Mouse (Mus musculus) naive thymus-derived CD4-positive, alpha-beta T cell, adult 2 months (primary cell): Measurements from ENCODE around the gene Srpk2.
"Not testable (repeated sequence)": the region's sequence is repeated elsewhere in the genome, so short reads cannot be mapped to it uniquely, and the experiment has no call there.

Source experiments
- DNase-seq: peaks from one replicate; pipeline ENCODE4 v3.0.0-alpha.2; 2011; ENCODE audit warnings: low read depth

Gene Srpk2

DNA sequence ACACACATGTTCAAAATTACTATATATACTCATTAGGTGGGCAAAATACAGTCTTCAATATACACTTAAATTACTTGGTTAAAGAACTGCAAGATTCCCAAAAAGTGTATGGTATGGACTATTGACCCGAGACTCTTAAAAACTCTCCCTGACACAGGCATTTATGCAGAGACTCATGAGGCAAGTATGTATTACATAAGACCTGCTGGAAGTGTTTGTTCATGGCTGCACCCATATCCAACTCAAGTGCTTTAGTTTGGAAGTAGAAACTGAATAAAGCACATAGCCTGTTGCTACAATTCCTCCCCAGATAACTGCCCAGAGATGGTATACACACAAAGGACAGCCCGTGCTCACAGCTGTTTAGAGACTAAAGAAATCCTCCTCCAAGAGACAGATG is 123.2 kb downstream of the Srpk2 start:
- no peak for DNase-seq

DNA sequence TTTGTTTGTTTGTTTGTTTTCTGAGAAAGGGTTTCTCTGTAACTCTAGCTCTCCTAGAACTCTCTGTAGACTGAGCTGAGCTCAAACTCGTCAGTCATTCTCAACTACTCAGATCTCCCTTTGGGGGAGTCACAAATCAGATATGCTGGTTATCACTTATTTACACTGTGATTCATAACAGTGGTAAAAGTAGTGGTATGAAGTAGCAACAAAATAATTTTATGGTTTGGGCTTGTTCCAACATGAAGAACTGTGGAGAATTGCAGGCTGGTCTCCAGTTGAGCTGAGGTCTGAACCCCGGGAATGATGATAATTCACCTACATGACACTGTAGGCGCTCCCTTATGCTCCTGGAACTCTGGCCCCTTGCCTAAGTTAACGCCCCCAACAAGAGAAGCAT is 124.2 kb downstream of the Srpk2 start:
- DNase-seq: no peak

DNA sequence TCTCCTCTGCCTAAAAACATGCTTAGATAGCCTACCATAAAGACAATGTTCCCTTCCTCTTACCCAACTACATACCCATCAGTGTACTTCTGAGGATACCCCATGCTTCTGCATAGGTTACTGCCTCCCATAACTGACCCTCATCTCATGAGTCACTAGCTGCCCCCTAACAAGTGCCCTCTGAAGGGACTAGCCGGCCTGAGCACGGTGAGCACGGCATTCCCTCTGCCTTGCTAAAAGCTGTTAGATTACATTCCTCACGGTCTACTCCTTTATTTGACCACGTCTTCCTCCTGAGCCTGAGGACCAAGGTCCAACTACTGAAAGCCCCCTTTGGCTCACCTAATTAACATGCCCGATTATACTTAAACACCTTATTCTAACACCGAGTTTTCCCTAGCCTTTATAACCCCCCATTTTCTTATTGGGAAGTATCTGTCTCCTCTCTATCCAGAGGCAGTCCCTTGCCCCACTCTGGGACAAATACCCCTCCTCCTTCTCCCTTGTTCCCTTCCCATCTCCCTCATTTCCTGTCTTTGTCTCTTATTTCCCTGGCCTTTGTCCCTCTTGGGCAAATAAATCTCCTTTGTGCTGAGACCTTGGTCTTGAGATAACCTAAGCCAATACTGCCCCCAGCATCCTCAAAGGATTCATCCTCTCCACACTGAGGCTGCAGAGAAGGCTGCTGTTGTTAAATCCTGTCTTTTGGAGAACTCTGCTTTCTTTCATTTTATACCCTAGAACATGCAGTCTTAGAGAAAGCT is 128.2 kb downstream of the Srpk2 start:
- DNase-seq: no peak

DNA sequence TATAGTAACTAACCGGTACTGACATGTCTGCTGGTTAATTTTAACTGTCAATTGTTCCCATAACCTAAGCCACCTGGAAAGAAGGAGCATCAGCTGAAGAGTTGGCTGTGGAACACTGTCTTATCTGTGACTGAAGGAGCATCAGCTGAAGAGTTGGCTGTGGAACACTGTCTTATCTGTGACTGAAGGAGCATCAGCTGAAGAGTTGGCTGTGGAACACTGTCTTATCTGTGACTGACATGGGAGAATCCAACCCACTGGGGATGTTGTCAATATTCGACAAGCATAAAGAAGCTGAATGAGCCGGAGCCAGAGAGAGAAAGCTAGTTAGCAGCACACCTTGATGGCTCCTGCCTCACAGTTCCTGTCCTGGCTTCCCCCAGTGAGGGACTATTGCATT is 131.1 kb downstream of the Srpk2 start:
- DNase-seq: not testable (repeated sequence)

DNA sequence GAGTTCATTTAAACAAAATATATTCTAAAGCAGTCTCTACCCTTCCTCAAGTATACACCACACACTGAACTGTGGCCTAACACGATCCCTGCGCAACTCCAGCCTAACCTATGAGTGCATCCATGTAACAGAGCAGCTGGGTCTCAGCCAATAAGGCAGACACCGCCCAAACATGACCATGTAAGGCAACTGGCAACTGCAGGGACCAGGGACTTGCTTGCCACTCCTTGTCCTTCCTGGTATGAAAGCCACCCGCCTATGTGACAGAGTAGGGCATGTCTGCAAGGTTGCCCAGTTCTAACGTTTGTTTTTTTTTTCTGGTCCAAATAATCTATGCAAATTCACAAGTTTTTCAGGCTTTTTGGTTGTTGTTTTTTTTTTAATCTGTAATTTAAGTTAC is 132.7 kb downstream of the Srpk2 start:
- DNase-seq: no peak

DNA sequence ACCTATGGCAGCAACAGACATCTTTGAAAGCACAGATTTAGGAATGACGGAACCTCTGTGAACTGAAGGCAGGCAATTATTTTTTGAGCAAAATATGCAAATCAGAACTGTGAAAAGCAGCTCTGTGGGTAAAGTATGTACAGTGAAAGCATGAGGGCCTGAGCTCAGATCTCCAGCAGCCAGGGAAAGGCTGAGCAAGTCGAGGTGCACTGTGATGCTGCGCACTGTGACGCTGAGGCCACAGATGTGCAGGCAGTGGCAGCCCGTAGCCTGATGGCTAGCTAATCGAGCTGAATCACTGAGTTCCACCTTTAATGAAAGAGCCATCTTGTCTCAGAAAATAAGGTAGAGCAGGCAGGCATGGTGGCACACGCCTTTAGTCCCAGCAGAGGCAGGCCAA is 148.7 kb downstream of the Srpk2 start:
- no peak for DNase-seq

DNA sequence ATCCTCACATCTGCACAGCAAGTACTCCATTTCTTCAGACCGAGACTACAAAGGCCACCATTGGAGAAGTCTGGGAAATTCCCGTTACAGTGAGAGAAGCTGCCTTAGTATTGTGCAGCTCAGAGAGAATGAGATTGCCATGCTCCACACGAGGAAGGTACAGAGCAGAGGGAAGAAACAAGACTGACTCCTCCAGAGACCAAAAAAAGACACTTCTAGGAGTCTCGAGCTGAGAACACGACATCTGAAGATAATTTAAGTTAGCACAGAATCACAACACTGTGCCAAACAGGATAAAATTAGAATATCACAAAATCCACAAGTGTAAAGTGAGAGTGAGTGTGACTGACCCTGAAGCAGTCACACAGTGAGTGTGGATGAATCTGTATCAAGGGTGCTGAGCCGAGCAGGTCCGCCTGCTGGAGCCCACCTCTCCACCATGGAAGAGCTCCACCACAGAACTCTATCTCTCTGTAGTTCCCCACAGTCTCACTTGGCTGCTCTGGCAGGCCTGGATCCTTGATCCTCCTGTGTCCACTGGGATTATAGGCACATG is 152.8 kb downstream of the Srpk2 start:
- no peak for DNase-seq

DNA sequence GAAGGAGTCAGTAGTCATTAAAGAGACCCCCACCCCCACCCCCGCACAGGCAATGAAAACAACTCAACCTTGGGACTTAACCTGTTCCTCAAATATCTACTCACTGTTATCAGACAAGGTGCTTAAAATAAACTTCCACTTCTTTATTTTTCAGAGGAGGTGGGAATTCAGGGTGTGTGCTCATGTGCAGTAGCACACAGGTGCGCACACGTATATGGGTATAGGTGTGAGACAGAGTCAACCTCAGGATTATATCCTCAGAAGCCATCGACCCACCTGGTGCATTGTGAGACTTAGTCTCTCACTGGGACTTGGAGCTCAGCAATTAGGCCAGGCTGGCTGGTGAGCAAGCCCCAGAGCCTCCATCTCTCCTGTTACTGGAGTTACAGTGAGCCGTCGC is 153.3 kb downstream of the Srpk2 start:
- no peak for DNase-seq

DNA sequence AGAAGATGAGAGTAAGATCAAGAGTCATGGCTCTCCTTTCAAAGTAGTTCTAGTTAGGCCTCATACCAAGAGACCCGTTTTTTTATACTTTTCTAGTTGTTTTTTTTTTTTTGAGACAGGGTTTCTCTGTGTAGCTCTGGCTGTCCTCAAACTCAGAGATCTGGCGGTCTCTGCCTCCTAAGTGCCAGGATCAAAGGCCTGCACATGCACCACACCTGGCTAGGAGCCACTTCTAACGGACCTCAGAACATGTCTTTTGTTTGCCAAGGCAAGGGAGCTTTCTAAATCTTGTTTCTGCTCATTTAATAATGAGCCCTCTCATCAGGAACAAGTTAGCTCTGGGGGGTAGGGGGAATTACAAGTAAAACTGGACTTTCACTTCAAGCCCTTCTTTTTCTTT is 159.8 kb downstream of the Srpk2 start:
- peak; percentile 44 for DNase-seq

DNA sequence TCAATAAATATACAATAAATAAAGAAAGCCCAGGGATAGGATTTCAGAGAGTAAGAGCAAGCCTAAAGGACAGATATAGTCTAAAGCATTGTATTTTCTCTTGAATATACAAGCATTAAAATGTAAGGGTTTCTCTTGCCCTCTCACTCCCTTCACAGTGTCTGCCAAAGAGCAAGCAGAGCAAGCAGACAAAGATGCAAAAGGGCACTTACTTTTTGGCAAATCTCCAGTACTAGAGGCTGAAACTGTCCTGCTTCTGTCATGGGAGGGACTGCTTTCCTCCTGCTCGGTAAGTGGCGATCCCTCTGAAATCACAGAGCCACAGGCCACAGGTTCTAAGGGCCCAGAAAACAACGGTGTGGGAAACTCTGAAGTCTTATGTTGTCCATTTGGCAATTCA is 160.5 kb downstream of the Srpk2 start:
- no peak for DNase-seq

DNA sequence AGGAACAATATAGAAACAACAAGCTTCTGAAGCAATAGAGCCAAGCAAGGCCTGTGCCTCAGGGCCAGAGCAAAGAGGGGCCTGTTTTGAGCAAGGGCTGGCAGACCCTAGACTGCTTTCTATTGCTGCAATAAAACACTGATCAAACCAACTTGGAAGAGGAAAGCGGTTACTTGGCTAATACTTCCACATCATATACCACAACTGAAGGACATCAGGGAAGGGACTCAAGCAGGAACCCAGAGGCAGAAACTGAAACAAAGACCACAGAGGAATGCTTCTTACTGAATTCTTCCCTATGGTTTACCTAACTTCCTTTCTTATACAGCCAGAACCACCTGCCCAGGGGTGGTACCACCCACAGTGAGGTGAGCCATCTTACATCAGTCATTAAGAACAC is 162.8 kb downstream of the Srpk2 start:
- no peak for DNase-seq

DNA sequence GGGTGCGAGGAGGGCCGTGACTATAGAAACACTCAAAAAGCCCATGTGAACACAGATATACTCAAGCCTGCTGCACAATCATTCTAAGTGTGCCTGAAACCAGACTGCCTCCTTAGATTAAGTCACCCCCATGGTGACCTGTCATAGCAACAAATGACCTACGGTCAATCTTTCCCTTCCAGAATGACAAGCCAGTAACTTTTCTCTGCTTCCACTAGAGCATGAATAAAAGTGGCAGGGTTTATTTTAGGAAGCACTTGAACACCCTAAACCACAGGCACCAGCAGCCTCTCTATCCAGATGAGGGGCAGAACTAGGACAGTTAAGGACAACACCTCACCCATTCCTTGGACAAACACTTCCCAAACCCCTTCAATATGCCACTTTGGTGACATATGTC is 164.7 kb downstream of the Srpk2 start:
- no peak for DNase-seq

DNA sequence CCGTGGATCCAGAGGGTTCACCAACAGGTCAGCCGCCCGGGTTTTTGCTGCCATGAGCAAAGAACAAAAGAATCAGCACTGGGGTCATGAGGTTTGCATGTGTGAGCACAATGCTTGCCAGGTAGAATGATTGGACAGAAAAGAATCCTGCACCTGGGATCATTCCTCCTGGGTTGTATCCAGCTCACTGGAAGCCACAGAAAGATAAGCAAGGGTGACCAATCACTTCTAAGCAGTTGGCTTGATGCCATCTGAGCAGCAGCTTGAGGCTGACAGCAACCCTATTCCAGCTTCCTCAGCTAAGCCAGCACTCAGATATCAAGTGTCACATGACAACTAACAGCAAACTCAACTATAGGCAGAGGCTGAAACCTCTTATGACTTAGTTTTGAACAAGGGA is 165.7 kb downstream of the Srpk2 start:
- no peak for DNase-seq

DNA sequence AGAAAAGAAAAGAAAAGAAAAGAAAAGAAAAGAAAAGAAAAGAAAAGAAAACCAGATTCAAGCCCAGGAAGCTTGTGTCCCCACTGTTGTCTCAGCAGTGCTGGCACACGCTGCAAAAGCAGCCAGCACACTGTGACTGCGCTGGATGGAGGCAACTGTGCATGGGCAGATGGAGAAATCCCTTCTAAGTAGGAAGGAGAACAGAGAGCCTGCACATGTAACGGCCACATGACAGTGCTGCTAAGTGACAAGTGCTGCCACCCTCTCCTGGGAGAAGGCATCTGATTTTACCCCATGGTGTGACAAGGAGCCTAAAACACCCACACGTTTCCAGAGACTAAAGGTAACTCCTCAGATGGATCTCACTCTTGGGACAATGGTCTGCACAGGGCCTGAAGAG is 166.6 kb downstream of the Srpk2 start:
- DNase-seq: no peak

DNA sequence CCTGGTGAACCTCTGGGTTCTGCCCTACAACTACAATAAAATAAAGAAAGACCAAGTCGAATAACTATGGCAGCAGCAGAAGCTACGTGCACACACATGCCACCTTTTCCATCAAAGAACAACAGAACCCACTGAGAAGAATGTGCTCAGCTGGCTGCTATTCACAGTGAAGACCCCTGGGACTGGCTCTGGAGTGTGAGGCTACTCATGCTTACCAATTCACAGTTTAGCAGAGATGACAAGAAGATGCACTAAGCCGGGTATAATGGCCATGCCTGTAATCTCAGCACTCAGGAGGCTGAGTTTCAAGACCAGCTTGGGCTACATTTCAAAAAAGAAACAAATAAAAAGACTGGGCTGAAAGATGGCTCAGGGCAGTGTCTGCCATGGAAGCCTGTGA is 167.5 kb downstream of the Srpk2 start:
- DNase-seq: no peak

DNA sequence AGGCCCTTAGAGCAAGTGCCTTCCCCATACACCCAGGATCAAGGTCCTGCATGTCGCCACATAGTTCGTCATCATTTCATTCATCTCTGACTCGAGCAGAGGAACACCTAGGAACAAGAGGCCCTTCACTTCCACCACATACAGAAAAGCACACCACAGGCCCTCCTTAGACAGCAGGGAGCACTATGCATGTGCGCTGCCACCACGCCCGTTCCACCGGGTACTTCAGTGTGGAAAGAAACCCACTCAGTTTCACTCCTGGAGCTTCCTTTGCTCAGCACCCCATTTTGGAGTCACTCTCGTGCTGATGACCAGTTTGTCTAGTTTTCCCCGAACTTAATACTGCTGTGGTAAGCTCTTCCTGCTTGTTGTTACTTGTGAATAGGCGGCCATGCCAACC is 169.4 kb downstream of the Srpk2 start:
- no peak for DNase-seq

DNA sequence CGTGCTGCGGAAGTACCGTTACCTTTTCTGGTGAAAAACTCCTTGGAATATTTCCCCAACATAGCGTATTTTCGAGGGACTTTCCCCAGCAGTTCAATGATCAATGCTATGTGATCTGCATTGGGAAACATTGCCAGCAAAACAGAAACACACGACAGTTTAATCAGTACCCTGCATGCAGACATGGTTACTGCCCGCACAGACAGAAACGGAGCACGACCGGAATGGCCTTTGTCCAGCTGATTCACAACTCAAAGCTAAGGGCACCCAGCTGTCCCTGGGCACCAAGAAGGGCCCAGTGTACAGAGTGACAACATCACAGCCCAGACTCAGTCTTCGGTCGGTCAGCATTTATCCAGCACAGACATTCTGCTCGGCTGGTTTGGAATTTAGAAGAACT is 170.9 kb downstream of the Srpk2 start:
- DNase-seq: no peak

DNA sequence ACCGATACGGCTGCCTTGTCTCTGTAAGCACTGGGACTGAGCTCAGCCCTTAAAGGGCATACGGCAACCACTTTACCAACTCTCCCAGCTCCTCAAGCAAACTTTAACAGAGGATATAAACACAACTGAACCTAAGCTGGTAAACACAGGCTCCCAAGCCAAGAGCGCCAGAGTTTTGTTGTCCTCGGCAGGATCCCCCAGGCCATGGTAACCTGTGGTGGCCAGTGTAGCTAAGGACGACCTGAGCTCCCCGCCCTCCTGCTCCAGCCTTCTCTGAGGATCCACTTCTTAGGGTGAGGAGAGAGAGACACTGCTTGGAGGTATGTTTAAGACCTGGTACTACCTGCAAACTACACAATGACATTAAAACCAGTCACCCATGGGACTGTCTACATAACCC is 171.9 kb downstream of the Srpk2 start:
- DNase-seq: no peak

DNA sequence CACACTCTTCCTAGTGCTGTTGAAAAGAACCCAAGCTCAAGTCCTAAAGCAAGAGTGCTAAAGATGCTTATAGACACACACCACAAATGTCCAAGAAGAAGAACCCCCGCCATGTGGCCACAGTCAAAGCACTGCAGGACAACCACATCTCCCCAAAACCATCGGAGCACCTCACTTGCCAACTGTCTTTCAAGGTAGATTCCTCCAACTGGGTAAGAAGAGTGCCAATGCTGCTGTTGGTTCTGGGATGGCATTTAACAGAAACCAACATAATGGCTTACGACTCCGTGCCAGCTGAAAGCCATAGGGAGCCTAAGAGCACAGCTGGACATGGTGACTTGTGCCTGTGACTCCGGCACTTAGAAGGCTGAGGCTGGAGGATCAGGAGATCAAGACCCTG is 173.0 kb downstream of the Srpk2 start:
- no peak for DNase-seq

DNA sequence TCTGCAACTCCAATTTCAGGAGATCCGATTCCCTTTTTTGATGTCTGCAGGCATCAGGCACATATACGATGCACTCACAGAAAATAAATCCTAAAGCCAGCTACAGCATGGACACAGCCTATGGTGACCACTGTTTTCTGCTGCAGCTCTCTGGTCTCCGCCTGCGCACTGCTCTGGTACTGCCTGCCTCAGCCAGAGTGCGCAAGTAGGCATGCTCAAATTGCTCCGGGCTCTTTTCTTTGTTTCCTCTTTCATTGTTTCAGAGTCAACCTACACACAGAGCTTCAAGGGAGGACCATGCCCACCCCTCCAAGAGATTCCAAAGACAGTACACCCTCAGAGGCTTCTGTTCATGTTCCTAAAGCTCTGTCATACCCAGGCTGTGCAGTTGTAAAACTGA is 175.8 kb downstream of the Srpk2 start:
- no peak for DNase-seq

DNA sequence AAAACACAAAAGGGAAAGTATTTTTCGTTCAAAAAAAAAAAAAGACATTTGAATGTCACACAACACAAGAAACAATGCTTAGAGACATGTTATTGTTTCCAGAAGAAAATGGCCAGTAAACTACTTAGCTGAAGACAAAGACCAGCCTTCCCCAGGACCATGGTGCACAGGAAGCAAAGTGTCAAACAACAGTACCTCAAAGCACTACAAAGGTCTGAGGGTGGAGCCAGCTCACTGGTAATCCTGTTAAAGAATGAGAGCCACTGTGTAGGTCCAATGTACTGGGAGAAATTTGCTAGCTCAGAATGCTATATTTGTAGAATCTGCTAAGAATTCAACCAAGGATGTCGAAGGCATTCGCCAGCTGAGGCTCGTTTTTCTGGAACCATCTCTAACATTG is 177.2 kb downstream of the Srpk2 start:
- no peak for DNase-seq

DNA sequence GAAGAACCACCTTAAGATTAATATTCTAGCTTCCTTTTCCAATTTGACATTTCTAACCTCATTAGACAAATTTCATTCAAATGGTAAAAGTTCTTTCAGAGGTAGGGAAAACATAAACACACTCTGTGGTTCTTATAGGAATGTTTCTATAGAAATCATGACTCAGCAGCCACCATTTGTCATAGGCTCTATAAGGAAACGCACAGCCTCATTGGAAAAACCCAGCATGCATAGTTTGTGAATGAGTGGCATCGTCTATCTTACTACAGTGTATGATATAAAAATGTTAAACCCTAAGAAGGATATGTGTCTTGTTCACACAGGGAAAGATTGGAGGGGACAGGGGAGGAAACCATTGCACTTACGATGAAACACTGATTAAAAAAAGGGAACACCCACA is 178.8 kb downstream of the Srpk2 start:
- no peak for DNase-seq

DNA sequence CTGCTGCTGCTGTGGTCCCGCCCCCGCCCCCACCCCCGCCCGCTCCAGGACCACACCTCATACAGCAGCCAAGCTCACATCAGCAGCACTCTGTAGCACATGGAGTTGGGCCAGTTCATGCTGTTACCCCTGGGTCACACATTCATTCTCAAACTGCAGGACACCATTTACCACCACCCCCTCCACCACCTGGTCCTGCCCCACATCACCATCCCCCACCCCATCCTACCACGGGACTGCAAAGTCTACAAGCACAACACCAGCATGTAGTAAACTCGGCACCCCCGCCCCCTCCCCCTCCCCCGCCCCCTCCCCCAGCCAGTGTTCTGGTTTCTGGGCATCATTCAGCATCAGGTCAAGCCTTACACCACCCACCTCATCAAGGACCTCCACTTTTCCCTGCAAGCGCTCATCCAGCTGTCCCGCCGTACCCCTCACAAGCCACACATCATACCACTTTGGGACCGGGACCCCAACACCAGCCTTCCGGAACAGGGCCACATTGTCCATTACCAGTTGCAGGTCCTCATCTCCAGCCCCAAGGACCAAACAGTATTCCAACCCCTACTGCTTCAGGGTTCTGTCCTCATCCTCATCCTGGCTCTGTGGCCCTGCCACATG is 182.0 kb downstream of the Srpk2 start:
- no peak for DNase-seq
